Mouse (Mus musculus) MEL (cell line): ENCODE results near the gene Casp4. TPM values are rescaled to one million over a fixed set of nuclear protein-coding genes. Genes with fewer than 3 reads are reported as not detected.

ENCODE experiments used
- DNase-seq: peaks from one replicate; pipeline ENCODE4 v3.0.0; 2011; ENCODE audit warnings: low read depth, low spot score
- H3K27ac ChIP-seq: 2 replicates; pipeline ENCODE4 v1.5.1; 2012; ENCODE audit warnings: low read depth, mild to moderate bottlenecking, control low read depth, low read length, moderate library complexity; ENCODE audit not compliant: control insufficient read depth
- H3K27me3 ChIP-seq, 2 experiments: fragments of 150-350 bp in 1 of 2; sonication (generic) in 1 of 2; 2 replicates each; pipeline ENCODE4 v1.6.1; 2012; ENCODE audit warnings: low read length in 2 of 2, mild to moderate bottlenecking in 2 of 2, improper control_type of control experiment in 1 of 2, moderate library complexity in 1 of 2; ENCODE audit not compliant: insufficient read depth in 2 of 2, control insufficient read depth in 1 of 2
- H3K36me3 ChIP-seq, 2 experiments: 2 replicates each; pipeline ENCODE4 v1.6.1; 2012 to 2014; ENCODE audit warnings: low read length in 2 of 2, improper control_type of control experiment in 1 of 2, inconsistent platforms in 1 of 2, mild to moderate bottlenecking in 1 of 2; ENCODE audit not compliant: insufficient read depth in 2 of 2, control insufficient read depth in 1 of 2
- H3K4me1 ChIP-seq, 2 experiments: fragments of 150-350 bp in 1 of 2; sonication (generic) in 1 of 2; 2 replicates each; pipeline ENCODE4 v1.6.1; 2012; ENCODE audit warnings: low read length in 2 of 2, improper control_type of control experiment in 1 of 2, mild to moderate bottlenecking in 1 of 2; ENCODE audit not compliant: insufficient read depth in 2 of 2, control insufficient read depth in 1 of 2
- H3K4me3 ChIP-seq, 2 experiments: fragments of 150-350 bp in 1 of 2; sonication (generic) in 1 of 2; 2 replicates each; pipeline ENCODE4 v1.5.1; 2012; ENCODE audit warnings: low read depth in 2 of 2, low read length in 2 of 2, mild to moderate bottlenecking in 2 of 2, moderate library complexity in 2 of 2, control low read depth in 1 of 2, improper control_type of control experiment in 1 of 2; ENCODE audit not compliant: control insufficient read depth in 1 of 2, insufficient read depth in 1 of 2
- H3K79me2 ChIP-seq: 2 replicates; pipeline ENCODE4 v1.6.1; 2012; ENCODE audit warnings: mild to moderate bottlenecking, low read length, moderate library complexity; ENCODE audit not compliant: control insufficient read depth, poor library complexity, insufficient read depth
- H3K9ac ChIP-seq: 2 replicates; pipeline ENCODE4 v1.6.1; 2012; ENCODE audit warnings: low read depth, mild to moderate bottlenecking, control low read depth, low read length, moderate library complexity; ENCODE audit not compliant: control insufficient read depth, poor library complexity, severe bottlenecking
- H3K9me3 ChIP-seq: fragments of 150-350 bp; sonication (generic); replicated peaks from 2 replicates; pipeline ENCODE4 v1.6.1; 2012; ENCODE audit warnings: mild to moderate bottlenecking, low read length, improper control_type of control experiment, moderate library complexity; ENCODE audit not compliant: insufficient read depth
- CTCF ChIP-seq, 3 experiments: IDR thresholded peaks in 2 of 3; conservative IDR thresholded peaks in 1 of 3; 2 replicates each; pipeline ENCODE4 v1.5.1; 2011 to 2012; ENCODE audit warnings: low read length in 3 of 3, low read depth in 2 of 3, mild to moderate bottlenecking in 2 of 3, improper control_type of control experiment in 1 of 3, inconsistent platforms in 1 of 3, mixed read lengths in 1 of 3, moderate library complexity in 1 of 3; ENCODE audit not compliant: control insufficient read depth in 1 of 3, insufficient read depth in 1 of 3, poor library complexity in 1 of 3, severe bottlenecking in 1 of 3
- EP300 ChIP-seq, 2 experiments: IDR thresholded peaks; 2 replicates each; pipeline ENCODE4 v1.6.1; 2011; ENCODE audit warnings: improper control_type of control experiment in 2 of 2, low read length in 2 of 2, low read depth in 1 of 2, mild to moderate bottlenecking in 1 of 2
- ETS1 ChIP-seq: IDR thresholded peaks from 2 replicates; pipeline ENCODE4 v1.6.1; 2012; ENCODE audit warnings: low read depth, mild to moderate bottlenecking, inconsistent platforms, low read length, improper control_type of control experiment, moderate library complexity
- GATA1 ChIP-seq: IDR thresholded peaks from 2 replicates; pipeline ENCODE4 v1.6.1; 2011; ENCODE audit warnings: low read depth, low read length, improper control_type of control experiment
- JUND ChIP-seq: IDR thresholded peaks from 2 replicates; pipeline ENCODE4 v1.6.1; 2011; ENCODE audit warnings: low read depth, mild to moderate bottlenecking, improper control_type of control experiment, low read length
- MAFK ChIP-seq: IDR thresholded peaks from 2 replicates; pipeline ENCODE4 v1.6.1; 2011; ENCODE audit warnings: low read depth, mild to moderate bottlenecking, low read length, improper control_type of control experiment, borderline replicate concordance
- MAX ChIP-seq: IDR thresholded peaks from 2 replicates; pipeline ENCODE4 v1.6.1; 2011; ENCODE audit warnings: low read length, improper control_type of control experiment
- MEF2A ChIP-seq: IDR thresholded peaks from 2 replicates; pipeline ENCODE4 v1.6.1; 2014; ENCODE audit warnings: low read depth, mild to moderate bottlenecking, inconsistent platforms, low read length, improper control_type of control experiment; ENCODE audit not compliant: poor library complexity, insufficient replicate concordance, severe bottlenecking; ENCODE audit errors: extremely low read depth
- MYB ChIP-seq: IDR thresholded peaks from 2 replicates; pipeline ENCODE4 v1.6.1; 2011; ENCODE audit warnings: mild to moderate bottlenecking, low read depth, low read length, improper control_type of control experiment
- MYC ChIP-seq: IDR thresholded peaks from 2 replicates; pipeline ENCODE4 v1.6.1; 2011; ENCODE audit warnings: low read depth, mild to moderate bottlenecking, low read length, improper control_type of control experiment, moderate library complexity
- NELFE ChIP-seq: IDR thresholded peaks from 2 replicates; pipeline ENCODE4 v1.6.1; 2011; ENCODE audit warnings: low read depth, low read length, improper control_type of control experiment
- NRF1 ChIP-seq: IDR thresholded peaks from 2 replicates; pipeline ENCODE4 v1.6.1; 2014; ENCODE audit warnings: low read depth, mild to moderate bottlenecking, inconsistent platforms, low read length, improper control_type of control experiment, moderate library complexity; ENCODE audit not compliant: poor library complexity, insufficient read depth, severe bottlenecking
- POLR2AphosphoS5 ChIP-seq: IDR thresholded peaks from 2 replicates; pipeline ENCODE4 v1.6.1; 2012; ENCODE audit warnings: low read depth, borderline replicate concordance, mild to moderate bottlenecking, inconsistent platforms, low read length, moderate library complexity, mixed read lengths
- RAD21 ChIP-seq: IDR thresholded peaks from 2 replicates; pipeline ENCODE4 v1.6.1; 2011; ENCODE audit warnings: mild to moderate bottlenecking, low read depth, low read length, improper control_type of control experiment
- RCOR1 ChIP-seq: IDR thresholded peaks from 2 replicates; pipeline ENCODE4 v1.6.1; 2012; ENCODE audit warnings: low read depth, mild to moderate bottlenecking, inconsistent platforms, low read length, improper control_type of control experiment
- SIN3A ChIP-seq: IDR thresholded peaks from 2 replicates; pipeline ENCODE4 v1.6.1; 2012; ENCODE audit warnings: low read length, improper control_type of control experiment, inconsistent platforms
- SMC3 ChIP-seq: IDR thresholded peaks from 2 replicates; pipeline ENCODE4 v1.6.1; 2011; ENCODE audit warnings: low read depth, low read length, improper control_type of control experiment
- USF1 ChIP-seq: IDR thresholded peaks from 2 replicates; pipeline ENCODE4 v1.6.1; 2014; ENCODE audit warnings: low read depth, mild to moderate bottlenecking, inconsistent platforms, low read length, improper control_type of control experiment, moderate library complexity
- ZKSCAN1 ChIP-seq: IDR thresholded peaks from 2 replicates; pipeline ENCODE4 v1.6.1; 2012; ENCODE audit warnings: low read depth, mild to moderate bottlenecking, inconsistent platforms, low read length, improper control_type of control experiment, moderate library complexity
- polyA plus RNA-seq, 2 experiments: library from polyadenylated mRNA; stranded (reverse) in 1 of 2; unstranded in 1 of 2; fragments of >175 nt in 1 of 2; fragments of >200 nt in 1 of 2; gene quantifications; 2 replicates each; pipeline versions ENCODE4 v1.2.1 to v1.2.4; 2012; ENCODE audit warnings: low replicate concordance in 2 of 2, low read depth in 1 of 2; ENCODE audit not compliant: insufficient read length in 2 of 2, insufficient read depth in 1 of 2, missing spikeins in 1 of 2
- total RNA-seq: library from RNA; depleted of rRNA; stranded (reverse); fragments of 300-350 nt; gene quantifications from 2 replicates; pipeline ENCODE4 v1.2.3, GENCODE M21; 2012

Casp4 gene
- total and polyA plus RNA-seq, 3 experiments, result 0.11 to 0.62 TPM; not detected in 1

- H3K4me3 ChIP-seq, result no peak overlapping the region
Measured at GRCm38 (mm10) chr9:5310112-5310511, 1.5 kb downstream of the Casp4 start.

GRCm38 (mm10) chr9:5311435-5311834, 2.8 kb downstream of the Casp4 start:
- Histone ChIP-seq H3K9ac (no peak overlapping the region), H3K79me2 (no peaks in the 10 kb centered on the region), H3K4me1 (no peaks in the 10 kb centered on the region), H3K4me3 (no peak overlapping the region), H3K27me3 (no peaks in the 10 kb centered on the region), H3K9me3 (no peaks in the 10 kb centered on the region), H3K36me3 (no peaks in the 10 kb centered on the region; a peak in 1 of 4 replicates), H3K27ac (no peak overlapping the region)
- no peak for DNase-seq
- TF ChIP-seq MYC, result no peak
- TF ChIP-seq RAD21, result no peak
- no peak for TF ChIP-seq CTCF (IDR thresholded peaks at IDR 0.05 in 2 of 3, conservative IDR thresholded peaks at IDR 0.05 in 1 of 3; ENCODE audit: control insufficient read depth in 1 of 3, insufficient read depth in 1 of 3, low read depth in 2 of 3, low read length in 3 of 3, poor library complexity in 1 of 3, severe bottlenecking in 1 of 3)
- no peak for TF ChIP-seq JUND
- no peak for TF ChIP-seq GATA1
- TF ChIP-seq EP300 (IDR thresholded peaks at IDR 0.05; ENCODE audit: low read depth in 1 of 2, low read length in 2 of 2), result no peak
- no peak for TF ChIP-seq MAX
- no peak for TF ChIP-seq POLR2AphosphoS5
- TF ChIP-seq ZKSCAN1, result no peak
- TF ChIP-seq NELFE, result no peak
- TF ChIP-seq USF1, result no peak
- TF ChIP-seq SMC3, result no peak
- no peak for TF ChIP-seq SIN3A
- TF ChIP-seq MEF2A, result no peak
- no peak for TF ChIP-seq ETS1
- TF ChIP-seq MYB, result no peak
- TF ChIP-seq RCOR1, result no peak

More at GRCm38 (mm10) chr9:5310112-5310511, 1.5 kb downstream of the Casp4 start:
- no peak for TF ChIP-seq ZKSCAN1
- peak; percentile 93; the same call in 1 of the 2 replicates for TF ChIP-seq MAFK
- TF ChIP-seq NRF1, result no peak
- TF ChIP-seq, all 39 proteins: peak for 1
- Histone ChIP-seq H3K79me2 (no peaks in the 10 kb centered on the region), H3K27me3 (no peaks in the 10 kb centered on the region), H3K9ac (no peak overlapping the region), H3K36me3 (no peaks in the 10 kb centered on the region; a peak in 1 of 4 replicates), H3K9me3 (no peaks in the 10 kb centered on the region), H3K4me1 (no peaks in the 10 kb centered on the region), H3K27ac (no peak overlapping the region)
- no peak for DNase-seq
